Mouse (Mus musculus) urinary bladder, postnatal 25 days (tissue): ENCODE data around the gene Acbd4.

Experiments used
- DNase-seq: peaks from one replicate; pipeline ENCODE4 v3.0.0; 2022; ENCODE audit warnings: low spot score

Acbd4 gene

GRCm38 (mm10) chr11:103093306-103093705 is 8.2 kb upstream of the Acbd4 start:
- DNase-seq = no peak

GRCm38 (mm10) chr11:103093862-103094833 is 7.3 kb upstream of the Acbd4 start:
- DNase-seq = peak; percentile 31

- peak; percentile 9 for DNase-seq
These were observed 6.3 kb upstream of the Acbd4 start for GRCm38 (mm10) chr11:103095107-103095670.

- no peak for DNase-seq
These were observed 5.7 kb upstream of the Acbd4 start for GRCm38 (mm10) chr11:103095801-103096200.

GRCm38 (mm10) chr11:103096979-103097894 is 4.2 kb upstream of the Acbd4 start:
- peak; percentile 30 for DNase-seq

GRCm38 (mm10) chr11:103098531-103099190 is 2.8 kb upstream of the Acbd4 start:
- peak; percentile 12 for DNase-seq

GRCm38 (mm10) chr11:103099352-103099940 is 2.0 kb upstream of the Acbd4 start:
- DNase-seq = no peak

- DNase-seq = peak; percentile 12
These were observed 1.1 kb upstream of the Acbd4 start for GRCm38 (mm10) chr11:103100361-103100760.

GRCm38 (mm10) chr11:103101866-103102501 is 502 bp downstream of the Acbd4 start:
- DNase-seq = peak; percentile 67

- DNase-seq = peak; percentile 99
These were observed 1.4 kb downstream of the Acbd4 start for GRCm38 (mm10) chr11:103102725-103103349.

GRCm38 (mm10) chr11:103103621-103104020 is 2.1 kb downstream of the Acbd4 start:
- peak; percentile 12 for DNase-seq

GRCm38 (mm10) chr11:103104469-103104868 is 3.0 kb downstream of the Acbd4 start:
- DNase-seq = no peak

- DNase-seq = no peak
These were observed 3.8 kb downstream of the Acbd4 start for GRCm38 (mm10) chr11:103105180-103105725.

- DNase-seq = no peak
These were observed 4.3 kb downstream of the Acbd4 start for GRCm38 (mm10) chr11:103105810-103106209.

- DNase-seq = no peak
These were observed 4.9 kb downstream of the Acbd4 start for GRCm38 (mm10) chr11:103106386-103106785.

GRCm38 (mm10) chr11:103111301-103111700 is 9.8 kb downstream of the Acbd4 start:
- no peak for DNase-seq

GRCm38 (mm10) chr11:103111881-103112551 is 10.5 kb downstream of the Acbd4 start:
- peak; percentile 72 for DNase-seq

GRCm38 (mm10) chr11:103112552-103112912 is 11.1 kb downstream of the Acbd4 start:
- DNase-seq = no peak

- DNase-seq = peak; percentile 19
These were observed 11.5 kb downstream of the Acbd4 start for GRCm38 (mm10) chr11:103113005-103113404.
